Comparison of ENCODE assay signal across 8 mouse cellular contexts in the genomic region with DNA sequence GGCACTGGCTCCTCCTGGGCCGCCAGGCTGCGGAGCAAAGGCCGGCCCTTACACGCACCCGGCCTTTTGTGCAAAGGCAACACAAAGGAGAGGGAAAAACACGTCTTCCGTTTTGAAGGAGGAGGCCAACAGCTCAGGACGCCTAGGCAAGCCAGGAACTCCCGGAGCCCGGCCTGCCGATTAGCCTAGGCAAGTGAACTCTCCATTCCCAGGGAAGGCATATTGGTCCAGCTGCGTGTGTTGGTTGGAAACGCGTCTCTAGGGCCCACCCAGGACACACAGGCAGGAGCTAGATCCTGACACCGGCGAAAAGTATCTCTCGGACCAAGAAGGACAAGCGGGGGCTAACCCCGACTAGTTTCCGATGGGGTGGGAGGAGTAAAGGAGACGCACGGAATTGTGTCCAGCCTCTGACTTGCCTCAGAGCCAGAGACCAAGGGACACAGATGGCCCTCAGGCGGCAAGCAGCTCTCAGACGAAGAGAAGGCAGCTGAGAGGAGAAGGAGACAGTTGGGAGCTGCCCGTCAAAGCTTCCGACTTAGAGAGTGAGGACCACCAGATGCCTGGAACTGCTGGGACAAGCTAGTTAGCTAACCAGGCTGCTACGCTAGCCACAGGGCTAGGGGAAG. TPM values are rescaled to one million over a fixed set of nuclear protein-coding genes. Genes with fewer than 3 reads are reported as not detected.
DNase-seq lines count a peak whose midpoint lies in the region; ATAC-seq lines count a peak whose summit lies in the region.

No protein-coding gene starts in this region.

- H3K4me2 ChIP-seq in limb, embryonic 11.5 days (ENCODE audit: low read depth, severe bottlenecking), result no peak overlapping the region
- H3K4me2 ChIP-seq in stomach, embryonic 16.5 days (ENCODE audit: low read depth, low read length), result peak overlapping the region; percentile 11; the same call in 1 of the 2 replicates

- no peaks in the 10 kb centered on the region for H3K9me3 ChIP-seq in limb, embryonic 11.5 days (ENCODE audit: control insufficient read depth, low read length)
- H3K9me3 ChIP-seq in stomach, embryonic 16.5 days (replicated peaks; ENCODE audit: control insufficient read depth, low read length), result 0 out of 2 replicates have a peak, but pooled peaks cover 2% of the 10 kb centered on the region

- H3K4me1 ChIP-seq in limb, embryonic 11.5 days (ENCODE audit: control insufficient read depth, insufficient read depth, low read length), result peaks cover 5% of the 10 kb centered on the region; the same call in 1 of the 2 replicates
- peaks cover 11% of the 10 kb centered on the region for H3K4me1 ChIP-seq in stomach, embryonic 16.5 days (ENCODE audit: control insufficient read depth, insufficient read depth, low read length)

- DNase-seq in cerebellum, postnatal 14 days, result peak; percentile 28 to 33
- DNase-seq in cerebellum, adult 9-11 months, result no peak
- peak; percentile 83 for DNase-seq in retina, postnatal 1 day
- DNase-seq in retina, embryonic 14.5 days (ENCODE audit: low spot score), result no peak
- peak; percentile 67 for DNase-seq in limb, embryonic 11.5 days (ENCODE audit: low spot score)
- DNase-seq in right cerebral cortex, postnatal 25 days, result no peak

- H3K4me3 ChIP-seq in limb, embryonic 11.5 days (ENCODE audit: low read depth, low read length), result no peak overlapping the region
- 0 out of 2 replicates have a peak overlapping the region, but pooled peaks have one; percentile 14 for H3K4me3 ChIP-seq in stomach, embryonic 16.5 days (replicated peaks; ENCODE audit: low read length)

- peaks cover 99% of the 10 kb centered on the region for H3K27me3 ChIP-seq in limb, embryonic 11.5 days (ENCODE audit: control insufficient read depth, insufficient read depth, low read length)
- H3K27me3 ChIP-seq in stomach, embryonic 16.5 days (ENCODE audit: control insufficient read depth, insufficient read depth, low read length), result peaks cover 98% of the 10 kb centered on the region

- no peak overlapping the region for H3K9ac ChIP-seq in limb, embryonic 11.5 days (ENCODE audit: low read length)
- H3K9ac ChIP-seq in stomach, embryonic 16.5 days (ENCODE audit: low read length), result no peak overlapping the region

- ATAC-seq in limb, embryonic 11.5 days (ENCODE audit: insufficient number of reproducible peaks, low FRiP score, low TSS enrichment, low read depth), result no peak
- ATAC-seq in stomach, embryonic 16.5 days (ENCODE audit: insufficient read depth, low FRiP score), result no peak
- no peak for ATAC-seq in CD4-positive, CD25-positive, alpha-beta regulatory T cell, adult 4 months

- no peak overlapping the region for H3K27ac ChIP-seq in limb, embryonic 11.5 days (replicated peaks; ENCODE audit: low read depth, low read length)
- H3K27ac ChIP-seq in stomach, embryonic 16.5 days (ENCODE audit: low read length), result no peak overlapping the region

- under 1% methylated on average over 27 of the region's 27 CpGs for WGBS in limb, embryonic 11.5 days
- WGBS in stomach, embryonic 16.5 days, result under 1% methylated on average over 27 of the region's 27 CpGs

- H3K36me3 ChIP-seq in limb, embryonic 11.5 days (ENCODE audit: control insufficient read depth, insufficient read depth, low read length), result no peaks in the 10 kb centered on the region
- no peaks in the 10 kb centered on the region for H3K36me3 ChIP-seq in stomach, embryonic 16.5 days (ENCODE audit: control insufficient read depth, insufficient read depth, low read length)

RNA-seq across cellular contexts. Expression of gene Olig2, which starts 2.5 kb away (rescaled TPM):
- polyA plus RNA-seq in limb, embryonic 11.5 days (2014; fragmentation: Nextera tagmentation; extraction: Ambion mirVana), result not detected in 2 replicates
- polyA plus RNA-seq in stomach, embryonic 16.5 days (2015; fragmentation: Nextera tagmentation; extraction: Ambion mirVana), result not detected in 2 replicates
- not detected for polyA plus RNA-seq in CD4-positive, CD25-positive, alpha-beta regulatory T cell, adult 4 months (2017; shearing (Covaris generic))

RNA-seq across cellular contexts. Expression of gene Olig1, which starts 46.8 kb away (rescaled TPM):
- polyA plus RNA-seq in limb, embryonic 11.5 days (2014; fragmentation: Nextera tagmentation; extraction: Ambion mirVana), result 0.13 TPM in 1 of 2 replicates, not detected in the other
- 0.08 and 0.14 TPM in 2 replicates for polyA plus RNA-seq in stomach, embryonic 16.5 days (2015; fragmentation: Nextera tagmentation; extraction: Ambion mirVana)
- polyA plus RNA-seq in CD4-positive, CD25-positive, alpha-beta regulatory T cell, adult 4 months (2017; shearing (Covaris generic)), result not detected

Comparison
In these comparisons a context has a peak if more than half of its experiments do, and no peak if none do; other contexts are left out.
1. DNase-seq: peak in cerebellum, postnatal 14 days (2 of 2), retina, postnatal 1 day (single experiment) and limb, embryonic 11.5 days (single experiment); none in cerebellum, adult 9-11 months (single experiment), retina, embryonic 14.5 days (single experiment) and right cerebral cortex, postnatal 25 days (single experiment).